Mouse (Mus musculus) forebrain, postnatal 0 days (tissue): Measurements from ENCODE around the gene Arf5. TPM values are rescaled to one million over a fixed set of nuclear protein-coding genes. Genes with fewer than 3 reads are reported as not detected.

Experiments
- ATAC-seq: fragments of 200-750 bp; cut with Nextera tagmentation; 2 replicates; pipeline ENCODE4 v1.8.0; 2017; ENCODE audit warnings: mild to moderate bottlenecking, moderate library complexity
- DNase-seq: peaks from one replicate; pipeline ENCODE4 v3.0.0-alpha.2; 2015
- H3K27ac ChIP-seq: fragments of 300-500 bp; sonication (generic); 2 replicates; pipeline ENCODE4 v1.5.1; 2014; ENCODE audit warnings: low read depth, mild to moderate bottlenecking, antibody characterized with exemption, low read length, moderate library complexity, mixed read lengths
- H3K27me3 ChIP-seq: fragments of 300-500 bp; sonication (generic); 2 replicates; pipeline ENCODE4 v1.6.1; 2014; ENCODE audit warnings: mild to moderate bottlenecking, low read length, mixed read lengths; ENCODE audit not compliant: insufficient read depth
- H3K36me3 ChIP-seq: fragments of 300-500 bp; sonication (generic); 2 replicates; pipeline ENCODE4 v1.6.1; 2014; ENCODE audit warnings: mild to moderate bottlenecking, moderate library complexity; ENCODE audit not compliant: insufficient read depth
- H3K4me1 ChIP-seq: fragments of 300-500 bp; sonication (generic); 2 replicates; pipeline ENCODE4 v1.6.1; 2014; ENCODE audit warnings: antibody characterized with exemption; ENCODE audit not compliant: insufficient read depth
- H3K4me2 ChIP-seq: fragments of 300-500 bp; sonication (generic); 2 replicates; pipeline ENCODE4 v1.6.1; 2014; ENCODE audit warnings: low read depth, mild to moderate bottlenecking, moderate library complexity
- H3K4me3 ChIP-seq: fragments of 300-500 bp; sonication (generic); 2 replicates; pipeline ENCODE4 v1.5.1; 2014; ENCODE audit warnings: low read depth, low read length, mixed read lengths
- H3K9ac ChIP-seq: fragments of 300-500 bp; sonication (generic); 2 replicates; pipeline ENCODE4 v1.6.1; 2014; ENCODE audit warnings: mild to moderate bottlenecking
- H3K9me3 ChIP-seq: fragments of 300-500 bp; sonication (generic); 2 replicates; pipeline ENCODE4 v1.6.1; 2016; ENCODE audit warnings: low read length
- CTCF ChIP-seq: sonication (generic); IDR thresholded peaks from 2 replicates; pipeline ENCODE4 v1.5.1; 2016; ENCODE audit warnings: antibody characterized with exemption, control low read depth, low read depth
- WGBS: fragments of 180-500 bp; shearing (Covaris S2); extraction: QIAGEN DNeasy Blood & Tissue Kit; methylation state at CpG from one replicate; pipeline ENCODE4 v1.1.7; 2014; 5-methylcytosine and 5-hydroxymethylcytosine counted together
- polyA plus RNA-seq: library from polyadenylated mRNA; unstranded; fragments of >200 nt; fragmentation: Nextera tagmentation; extraction: Ambion mirVana; gene quantifications from 2 replicates; pipeline ENCODE4 v1.2.1, GENCODE M21; 2015
- total RNA-seq: library from RNA; depleted of rRNA; stranded (reverse); fragments of >200 nt; gene quantifications from 2 replicates; pipeline ENCODE4 v1.2.3, GENCODE M21; 2014; rRNA removed

Arf5 gene
- total RNA-seq (292 and 346 TPM in 2 replicates), polyA plus RNA-seq (536 and 587 TPM in 2 replicates)

DNA sequence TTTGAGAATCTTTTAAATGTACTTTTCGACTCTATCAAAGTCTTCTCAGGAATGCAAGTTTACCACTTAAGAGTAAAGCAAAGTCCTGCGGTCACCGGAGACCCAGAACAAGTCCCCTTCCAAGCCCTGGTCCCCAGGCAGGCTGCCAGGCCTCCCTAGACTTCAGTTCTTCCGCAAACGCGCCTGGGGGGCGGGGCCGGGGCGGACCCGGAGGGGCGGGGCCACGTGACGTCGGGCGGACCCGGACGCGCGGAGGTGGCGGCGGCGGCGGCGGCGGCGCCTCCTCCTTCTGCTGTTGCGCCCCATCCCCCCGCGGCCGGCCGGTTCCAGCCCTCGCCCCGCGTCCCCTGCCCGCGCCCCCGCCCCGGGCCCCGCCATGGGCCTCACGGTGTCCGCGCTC lies at the start of gene Arf5:
Gene Arf5 (plus strand): TSS at position 248 of the 400 bp plus-strand sequence.
- ATAC-seq (peak; percentile 81), DNase-seq (peak; percentile 92)
- Histone ChIP-seq H3K4me3 (peak within 1 kb of the TSS; percentile 86), H3K9me3 (no peaks in the 10 kb centered on the region), H3K4me2 (peak within 1 kb of the TSS; percentile 74), H3K4me1 (peaks cover 24% of the 10 kb centered on the region), H3K36me3 (peaks cover 32% of the 10 kb centered on the region), H3K9ac (peak within 1 kb of the TSS; percentile 97), H3K27ac (peak within 1 kb of the TSS; percentile 80), H3K27me3 (no peaks in the 10 kb centered on the region)
- TF ChIP-seq CTCF, result no peak
- 4% methylated on average over 31 of the region's 42 CpGs for WGBS

DNA sequence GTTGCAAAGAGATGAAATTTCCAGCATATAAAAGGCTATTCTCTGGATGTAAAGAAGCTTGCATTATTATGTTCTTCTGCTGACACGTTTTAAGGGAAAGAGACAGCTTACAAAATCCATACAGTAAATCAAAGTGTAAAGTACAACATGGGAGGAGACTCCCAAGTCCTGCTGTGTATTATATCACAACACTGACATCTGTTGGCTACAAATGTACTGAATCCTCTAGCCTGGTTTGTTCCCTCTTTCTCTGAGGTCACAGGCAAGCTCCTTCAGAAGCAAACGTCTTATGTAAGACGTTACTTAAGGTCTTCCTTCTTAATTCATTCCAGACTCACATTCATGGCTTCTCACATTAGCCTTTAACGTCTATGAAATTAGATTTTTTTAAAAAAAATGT lies 41.4 kb upstream of the Arf5 start:
- H3K9me3 ChIP-seq, result no peaks in the 10 kb centered on the region
- H3K27ac ChIP-seq, result no peak overlapping the region
- H3K4me1 ChIP-seq, result no peaks in the 10 kb centered on the region
- TF ChIP-seq CTCF, result peak; percentile 33; the same call in 1 of the 2 replicates
- 54% methylated on average over 4 of the region's 4 CpGs for WGBS
- no peaks in the 10 kb centered on the region for H3K27me3 ChIP-seq
- no peak overlapping the region for H3K9ac ChIP-seq
- no peak overlapping the region for H3K4me2 ChIP-seq
- ATAC-seq (no peak), DNase-seq (peak; percentile 14)
- H3K4me3 ChIP-seq, result no peak overlapping the region
- H3K36me3 ChIP-seq, result no peaks in the 10 kb centered on the region

- H3K9me3 ChIP-seq, result no peaks in the 10 kb centered on the region
- DNase-seq, result no peak
- WGBS, result 87% methylated on average over 3 of the region's 3 CpGs
- H3K9ac ChIP-seq, result no peak overlapping the region
- no peak overlapping the region for H3K4me2 ChIP-seq
- no peak overlapping the region for H3K27ac ChIP-seq
- no peak for TF ChIP-seq CTCF
- ATAC-seq, result no peak
- no peaks in the 10 kb centered on the region for H3K27me3 ChIP-seq
- no peaks in the 10 kb centered on the region for H3K36me3 ChIP-seq
- no peak overlapping the region for H3K4me3 ChIP-seq
- H3K4me1 ChIP-seq, result no peaks in the 10 kb centered on the region
Observed at GRCm38 (mm10) chr6:28385169-28385568, 38.2 kb upstream of the Arf5 start.

DNA sequence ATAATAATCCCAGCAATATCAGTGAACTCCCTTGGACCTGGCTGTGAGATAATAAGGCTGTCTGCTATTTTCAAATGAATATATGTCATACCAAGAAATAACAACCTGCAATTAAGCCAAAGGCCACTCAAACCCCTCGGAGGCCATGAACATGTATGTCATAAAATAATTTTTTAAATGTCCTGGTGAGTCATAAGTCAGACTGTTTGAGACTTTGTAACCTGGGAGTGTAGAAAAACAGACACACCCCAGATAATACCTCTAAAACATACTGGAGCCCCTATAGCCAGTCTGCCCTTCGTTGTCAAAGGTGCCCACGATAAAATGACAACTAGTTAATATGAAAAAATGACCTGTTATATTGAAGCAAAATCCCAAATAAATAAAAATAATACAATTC lies 34.3 kb upstream of the Arf5 start:
- ATAC-seq (no peak), DNase-seq (no peak)
- H3K27me3 ChIP-seq, result no peaks in the 10 kb centered on the region
- no peak overlapping the region for H3K4me3 ChIP-seq
- no peak for TF ChIP-seq CTCF
- H3K36me3 ChIP-seq, result no peaks in the 10 kb centered on the region
- H3K9ac ChIP-seq, result no peak overlapping the region
- no peaks in the 10 kb centered on the region for H3K4me1 ChIP-seq
- no peaks in the 10 kb centered on the region for H3K9me3 ChIP-seq
- H3K27ac ChIP-seq, result no peak overlapping the region
- no peak overlapping the region for H3K4me2 ChIP-seq
- WGBS, result 91% methylated on average over 3 of the region's 3 CpGs

GRCm38 (mm10) chr6:28396051-28396852 lies 27.1 kb upstream of the Arf5 start:
- Histone ChIP-seq H3K36me3 (no peaks in the 10 kb centered on the region), H3K27ac (no peak overlapping the region), H3K4me1 (peaks cover 10% of the 10 kb centered on the region; the same call in 1 of the 2 replicates), H3K4me3 (peak overlapping the region; percentile 45), H3K9ac (0 out of 2 replicates have a peak overlapping the region, but pooled peaks have one; percentile 56), H3K4me2 (peak overlapping the region; percentile 89), H3K27me3 (no peaks in the 10 kb centered on the region), H3K9me3 (no peaks in the 10 kb centered on the region)
- peak; percentile 6 for DNase-seq
- no peak for TF ChIP-seq CTCF
- WGBS, result 16% methylated on average over 15 of the region's 15 CpGs
- ATAC-seq, result no peak

DNA sequence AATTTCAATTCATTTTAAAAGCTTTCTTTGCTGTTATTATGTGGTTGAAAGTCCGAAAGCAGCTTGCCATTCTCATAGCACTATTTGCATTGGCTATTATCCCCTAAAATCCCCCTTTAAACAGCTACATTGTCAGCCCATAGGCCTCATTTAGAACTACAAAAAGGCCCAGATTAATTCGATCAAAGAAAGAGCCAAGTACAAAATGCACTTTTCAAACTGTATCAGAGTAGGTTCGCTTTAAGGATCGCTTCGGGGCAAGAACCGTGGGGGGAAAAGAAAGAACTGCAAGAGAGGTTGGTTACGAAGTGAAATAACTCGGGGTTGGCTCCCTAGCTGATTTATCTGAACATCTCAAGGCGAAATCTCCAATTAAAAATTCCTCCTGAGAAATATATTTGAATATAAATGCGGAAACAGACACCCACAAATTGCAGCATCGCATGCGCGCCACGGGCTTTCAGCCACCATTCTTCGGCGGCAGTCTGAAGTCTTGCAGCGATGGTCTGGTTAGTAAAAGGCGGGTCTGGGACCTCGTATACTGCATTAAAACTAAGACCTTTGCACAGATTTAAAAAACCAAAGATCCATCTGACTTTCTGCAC lies 26.4 kb upstream of the Arf5 start:
- ATAC-seq (peak; percentile 73), DNase-seq (peak; percentile 67)
- Histone ChIP-seq H3K36me3 (no peaks in the 10 kb centered on the region), H3K9ac (peak overlapping the region; percentile 56; the same call in 1 of the 2 replicates), H3K4me3 (peak overlapping the region; percentile 45), H3K4me2 (peak overlapping the region; percentile 89), H3K9me3 (no peaks in the 10 kb centered on the region), H3K4me1 (peaks cover 10% of the 10 kb centered on the region; the same call in 1 of the 2 replicates), H3K27ac (no peak overlapping the region), H3K27me3 (no peaks in the 10 kb centered on the region)
- WGBS, result 1% methylated on average over 19 of the region's 19 CpGs
- TF ChIP-seq CTCF, result no peak
